In genomic region chr6:34343426-34343825, GRCm38 (mm10) we compare ENCODE assay signal across 15 mouse cellular contexts. TPM values are rescaled to one million over a fixed set of nuclear protein-coding genes. Genes with fewer than 3 reads are reported as not detected.
DNase-seq lines count a peak whose midpoint lies in the region; TF ChIP-seq lines count a peak whose summit lies in the region.
"Had no signal": no experiment of that assay in that cellular context is flagged by ENCODE, and none has a peak within 500 bp of the region (broad histone marks: within the 10 kb centered on the region; RNA-seq: fewer than 3 reads in every experiment).

No protein-coding gene starts in this region.

- no peak for TF ChIP-seq CTCF in gastrocnemius, adult 2 months (IDR thresholded peaks at IDR 0.05)

- DNase-seq in gastrocnemius, postnatal 25 days: peak; percentile 16
- DNase-seq in gastrocnemius, adult 2 months: no peak
- DNase-seq in lung, postnatal 14 days: peak; percentile 27
- DNase-seq in lung, adult 18-20 months: no peak
- peak; percentile 91 for DNase-seq in NIH3T3 (ENCODE audit: low read depth)
- no peak for DNase-seq in thymus, postnatal 36 days
- DNase-seq in kidney, adult 8-10 months: no peak
- DNase-seq: cerebellum, adult 8-10 months; gastrocnemius, postnatal 36 days; layer of hippocampus, adult 9-11 months; thymus, adult 18-20 months; thymus, postnatal 4 days had no signal

- H3K4me3 ChIP-seq in gastrocnemius, adult 2 months: no peak overlapping the region
- H3K4me3 ChIP-seq: hindbrain, embryonic 12.5 days; midbrain, embryonic 13.5 days had no signal

- no peak overlapping the region for H3K27ac ChIP-seq in gastrocnemius, adult 2 months
- H3K27ac ChIP-seq: hindbrain, embryonic 12.5 days; midbrain, embryonic 13.5 days had no signal

- intact Hi-C loops in gastrocnemius, adult 2 months (cut with DNase I): no loop called here

RNA-seq across cellular contexts. Expression of gene Akr1b8, which starts 10.5 kb away (rescaled TPM):
- total RNA-seq in gastrocnemius, postnatal 25 days (2021): 1 to 10 TPM; 1.6 to 3.7 TPM
- total RNA-seq in gastrocnemius, adult 2 months (2021): 1 to 10 TPM; 1.7 to 1.9 TPM
- total RNA-seq: monocyte, adult 5-6 weeks had no signal

RNA-seq across cellular contexts. Expression of gene Akr1b3, which starts 26.1 kb away (rescaled TPM):
- total RNA-seq in gastrocnemius, postnatal 25 days (2021): 100 to 1,000 TPM; 161 to 169 TPM
- 100 to 1,000 TPM; 140 to 194 TPM for total RNA-seq in gastrocnemius, adult 2 months (2021)

RNA-seq across cellular contexts. Expression of gene Akr1b10, which starts 40.6 kb away (rescaled TPM):
- 10 to 100 TPM; 47.3 to 53.4 TPM for total RNA-seq in gastrocnemius, postnatal 25 days (2021)
- total RNA-seq in gastrocnemius, adult 2 months (2021): 10 to 100 TPM; 48.5 to 62.6 TPM

Comparison
In these comparisons a context has a peak if more than half of its experiments do, and no peak if none do; other contexts are left out.
1. DNase-seq: peak in gastrocnemius, postnatal 25 days (single experiment), lung, postnatal 14 days (single experiment) and NIH3T3 (single experiment); none in gastrocnemius, adult 2 months (single experiment), lung, adult 18-20 months (0 of 2), thymus, postnatal 36 days (0 of 2) and kidney, adult 8-10 months (0 of 2).